Mouse (Mus musculus): ENCODE data around the gene Mcub. TPM values are rescaled to one million over a fixed set of nuclear protein-coding genes. Genes with fewer than 3 reads are reported as not detected.

Mcub gene
- polyA plus RNA-seq, 1 experiment = 33.7 TPM

DNA sequence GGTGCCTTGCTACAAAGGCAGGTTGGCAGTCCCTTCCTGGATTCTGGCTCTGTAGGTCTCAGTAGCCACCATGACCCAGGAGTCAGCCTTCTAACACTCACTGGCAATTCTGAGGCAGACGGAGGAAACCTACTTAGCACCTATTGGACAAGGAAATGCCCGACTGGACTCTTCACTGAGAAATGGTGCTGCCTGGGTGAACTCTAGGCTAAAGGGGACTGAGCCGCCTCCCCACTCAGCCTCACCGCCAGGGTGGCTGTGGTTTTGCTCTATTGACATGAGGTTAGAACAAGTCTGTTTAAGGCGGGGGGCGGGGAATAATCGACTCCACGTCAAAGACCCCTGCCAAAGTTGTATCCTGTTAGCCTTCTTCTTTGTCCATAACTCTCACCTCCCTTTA, 66.1 kb downstream of the Mcub start:
- peaks cover 3% of the 10 kb centered on the region; the same call in 1 of the 2 replicates for H3K4me1 ChIP-seq (ENCODE audit: control insufficient read depth, insufficient read depth, low read length)
- no peak overlapping the region for H3K4me3 ChIP-seq (ENCODE audit: insufficient read depth, low read length)
- TF ChIP-seq CTCF (IDR thresholded peaks at IDR 0.05; ENCODE audit: borderline replicate concordance, insufficient read depth, low read length) = no peak
- TF ChIP-seq POLR2A (IDR thresholded peaks at IDR 0.05; ENCODE audit: low read depth, low read length) = no peak
- H3K27ac ChIP-seq (ENCODE audit: insufficient read depth, low read length) = no peak overlapping the region

GRCm38 (mm10) chr3:129903369-129903768, 66.6 kb downstream of the Mcub start:
- Histone ChIP-seq H3K4me3 (ENCODE audit: insufficient read depth, low read length) (no peak overlapping the region), H3K4me1 (ENCODE audit: control insufficient read depth, insufficient read depth, low read length) (peaks cover 3% of the 10 kb centered on the region; the same call in 1 of the 2 replicates), H3K27ac (ENCODE audit: insufficient read depth, low read length) (no peak overlapping the region)
- TF ChIP-seq POLR2A (IDR thresholded peaks at IDR 0.05; ENCODE audit: low read depth, low read length) (no peak), CTCF (IDR thresholded peaks at IDR 0.05; ENCODE audit: borderline replicate concordance, insufficient read depth, low read length) (no peak)

GRCm38 (mm10) chr3:129901271-129901809, 68.7 kb downstream of the Mcub start, which contains the start of gene Casp6:
Gene Casp6 (plus strand): TSS chr3:129901425.
- Histone ChIP-seq H3K27ac (ENCODE audit: insufficient read depth, low read length) (no peak within 1 kb of the TSS), H3K4me3 (ENCODE audit: insufficient read depth, low read length) (peak within 1 kb of the TSS; percentile 74), H3K4me1 (ENCODE audit: control insufficient read depth, insufficient read depth, low read length) (peaks cover 3% of the 10 kb centered on the region; the same call in 1 of the 2 replicates)
- TF ChIP-seq CTCF (IDR thresholded peaks at IDR 0.05; ENCODE audit: borderline replicate concordance, insufficient read depth, low read length) = no peak
- peak; percentile 88 for TF ChIP-seq POLR2A (IDR thresholded peaks at IDR 0.05; ENCODE audit: low read depth, low read length)

- TF ChIP-seq CTCF (IDR thresholded peaks at IDR 0.05; ENCODE audit: borderline replicate concordance, insufficient read depth, low read length) (no peak), POLR2A (IDR thresholded peaks at IDR 0.05; ENCODE audit: low read depth, low read length) (no peak)
- no peaks in the 10 kb centered on the region for H3K4me1 ChIP-seq (ENCODE audit: control insufficient read depth, insufficient read depth, low read length)
- no peak overlapping the region for H3K27ac ChIP-seq (ENCODE audit: insufficient read depth, low read length)
- no peak overlapping the region for H3K4me3 ChIP-seq (ENCODE audit: insufficient read depth, low read length)
These were observed 71.1 kb downstream of the Mcub start for GRCm38 (mm10) chr3:129898886-129899285.

DNA sequence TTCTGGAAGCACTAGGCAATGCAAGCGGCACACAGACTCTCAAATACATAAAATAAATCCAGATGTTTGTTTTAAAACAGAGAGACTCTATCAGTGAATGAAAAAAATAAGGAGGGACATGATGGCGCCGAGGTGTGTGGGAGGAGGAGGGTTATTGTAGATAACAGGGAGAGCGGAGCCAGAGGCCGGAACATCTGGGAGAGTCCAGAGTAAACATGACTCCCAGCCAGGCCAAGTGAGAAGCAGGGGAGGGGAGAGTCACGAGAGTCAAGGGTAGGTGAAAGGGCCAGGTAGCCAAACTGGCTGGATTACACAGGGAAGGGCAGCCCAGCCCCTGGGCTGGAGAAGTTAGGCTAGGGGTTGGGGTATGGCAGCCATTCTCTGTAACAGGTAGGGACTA, 73.4 kb downstream of the Mcub start:
- TF ChIP-seq POLR2A (IDR thresholded peaks at IDR 0.05; ENCODE audit: low read depth, low read length) = no peak
- TF ChIP-seq CTCF (IDR thresholded peaks at IDR 0.05; ENCODE audit: borderline replicate concordance, insufficient read depth, low read length) = no peak

DNA sequence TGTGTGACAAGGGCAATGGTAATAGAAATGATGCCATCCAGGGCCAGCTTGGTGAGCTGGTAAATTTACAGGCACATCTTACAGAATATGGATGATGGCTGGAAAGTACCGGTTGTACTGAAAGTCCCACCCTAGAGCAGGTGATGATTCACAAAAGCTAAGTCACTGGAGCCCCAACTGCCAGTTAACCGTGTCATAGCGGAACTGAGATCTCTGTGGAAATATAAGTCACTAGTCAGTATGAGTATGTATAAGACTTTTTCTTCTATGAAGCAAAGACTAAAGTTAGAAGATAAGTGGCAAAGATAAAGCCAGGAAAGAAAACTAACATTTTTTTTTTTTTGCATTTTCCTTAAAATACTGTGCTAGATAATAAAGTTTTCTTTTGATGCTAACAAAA, 76.9 kb downstream of the Mcub start:
- H3K4me1 ChIP-seq (ENCODE audit: control insufficient read depth, insufficient read depth, low read length) = no peaks in the 10 kb centered on the region
- no peak overlapping the region for H3K27ac ChIP-seq (ENCODE audit: insufficient read depth, low read length)
- no peak overlapping the region for H3K4me3 ChIP-seq (ENCODE audit: insufficient read depth, low read length)
- no peak for TF ChIP-seq POLR2A (IDR thresholded peaks at IDR 0.05; ENCODE audit: low read depth, low read length)
- no peak for TF ChIP-seq CTCF (IDR thresholded peaks at IDR 0.05; ENCODE audit: borderline replicate concordance, insufficient read depth, low read length)

More for the DNA sequence above, 73.4 kb downstream of the Mcub start:
- Histone ChIP-seq H3K27ac (ENCODE audit: insufficient read depth, low read length) (no peak overlapping the region), H3K4me3 (ENCODE audit: insufficient read depth, low read length) (no peak overlapping the region), H3K4me1 (ENCODE audit: control insufficient read depth, insufficient read depth, low read length) (no peaks in the 10 kb centered on the region)

DNA sequence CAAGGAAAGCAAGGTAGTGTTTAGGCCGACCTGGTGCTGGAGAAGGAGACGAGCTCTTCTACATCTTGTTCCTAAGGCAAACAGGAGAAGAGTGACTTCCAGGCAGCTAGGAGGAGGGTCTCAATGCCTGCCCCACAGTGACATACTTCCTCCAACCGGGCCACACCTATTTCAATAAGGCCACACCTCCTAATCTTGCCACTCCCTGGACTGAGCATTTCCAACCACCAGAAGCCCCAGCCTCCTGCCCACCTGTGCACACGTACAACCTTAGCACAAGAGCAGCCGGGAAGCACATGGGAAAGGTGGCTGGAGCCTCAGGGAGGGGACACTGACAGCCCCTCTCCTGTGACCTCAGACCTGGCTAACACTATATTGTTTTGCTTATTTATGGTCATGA, 78.0 kb downstream of the Mcub start:
- TF ChIP-seq POLR2A (IDR thresholded peaks at IDR 0.05; ENCODE audit: low read depth, low read length) (no peak), CTCF (IDR thresholded peaks at IDR 0.05; ENCODE audit: borderline replicate concordance, insufficient read depth, low read length) (no peak)
- H3K4me1 ChIP-seq (ENCODE audit: control insufficient read depth, insufficient read depth, low read length) = no peaks in the 10 kb centered on the region
- no peak overlapping the region for H3K4me3 ChIP-seq (ENCODE audit: insufficient read depth, low read length)
- H3K27ac ChIP-seq (ENCODE audit: insufficient read depth, low read length) = no peak overlapping the region

GRCm38 (mm10) chr3:129887779-129888517, 82.1 kb downstream of the Mcub start:
- no peaks in the 10 kb centered on the region for H3K4me1 ChIP-seq (ENCODE audit: control insufficient read depth, insufficient read depth, low read length)
- H3K4me3 ChIP-seq (ENCODE audit: insufficient read depth, low read length) = no peak overlapping the region
- TF ChIP-seq POLR2A (IDR thresholded peaks at IDR 0.05; ENCODE audit: low read depth, low read length) (no peak), CTCF (IDR thresholded peaks at IDR 0.05; ENCODE audit: borderline replicate concordance, insufficient read depth, low read length) (no peak)
- H3K27ac ChIP-seq (ENCODE audit: insufficient read depth, low read length) = no peak overlapping the region

- no peak for TF ChIP-seq POLR2A (IDR thresholded peaks at IDR 0.05; ENCODE audit: low read depth, low read length)
- Histone ChIP-seq H3K4me1 (ENCODE audit: control insufficient read depth, insufficient read depth, low read length) (no peaks in the 10 kb centered on the region), H3K27ac (ENCODE audit: insufficient read depth, low read length) (no peak overlapping the region), H3K4me3 (ENCODE audit: insufficient read depth, low read length) (no peak overlapping the region)
These were observed 83.6 kb downstream of the Mcub start for GRCm38 (mm10) chr3:129886430-129886829.

DNA sequence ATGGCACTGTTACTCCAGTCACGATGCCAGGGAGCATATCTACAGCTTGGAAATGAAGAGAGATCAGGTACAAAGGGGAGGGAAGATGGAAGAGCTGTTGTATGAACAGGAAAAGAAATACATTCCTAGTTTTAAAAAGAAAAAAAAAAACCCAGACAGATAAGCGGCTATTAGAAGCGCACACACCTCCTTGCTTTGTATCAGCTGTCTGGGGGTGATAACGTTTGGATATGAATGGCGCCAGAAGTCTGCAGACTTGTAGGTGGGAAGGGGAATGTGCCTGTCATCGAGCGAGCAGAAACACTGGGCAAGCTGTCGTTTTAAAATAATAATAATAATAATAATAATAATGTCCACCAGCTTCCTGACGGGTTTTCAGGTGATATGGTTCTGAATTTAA, 84.4 kb downstream of the Mcub start:
- H3K4me3 ChIP-seq (ENCODE audit: insufficient read depth, low read length) = no peak overlapping the region
- no peaks in the 10 kb centered on the region for H3K4me1 ChIP-seq (ENCODE audit: control insufficient read depth, insufficient read depth, low read length)
- TF ChIP-seq POLR2A (IDR thresholded peaks at IDR 0.05; ENCODE audit: low read depth, low read length) (no peak), CTCF (IDR thresholded peaks at IDR 0.05; ENCODE audit: borderline replicate concordance, insufficient read depth, low read length) (no peak)
- no peak overlapping the region for H3K27ac ChIP-seq (ENCODE audit: insufficient read depth, low read length)
